Mouse (Mus musculus): ENCODE data around the gene Mybl2. TPM values are rescaled to one million over a fixed set of nuclear protein-coding genes. Genes with fewer than 3 reads are reported as not detected.

The Mybl2 gene
- polyA plus RNA-seq, 1 experiment from 2014 or later = 19.6 TPM

Small RNAs within 50 kb of the gene (microRNA-seq; reads per million reads assigned to microRNA genes)
- not detected for gene Gm22174
- gene Mir7003 = not detected

Other genes with a start within 250 kb of the Mybl2 start
- gene Srsf6, start 123.2 kb upstream of the Mybl2 start, polyA plus RNA-seq (2015; fragmentation: Nextera tagmentation; extraction: Ambion mirVana) = 138 and 150 TPM in 2 replicates
- 0.19 and 0.34 TPM in 2 replicates for gene L3mbtl1, start 111.2 kb upstream of the Mybl2 start, polyA plus RNA-seq (2015; fragmentation: Nextera tagmentation; extraction: Ambion mirVana)
- 1.0 and 1.4 TPM in 2 replicates for gene Sgk2, start 67.4 kb upstream of the Mybl2 start, polyA plus RNA-seq (2015; fragmentation: Nextera tagmentation; extraction: Ambion mirVana)
- gene Ift52, start 37.3 kb upstream of the Mybl2 start, polyA plus RNA-seq (2015; fragmentation: Nextera tagmentation; extraction: Ambion mirVana) = 43.6 and 47.9 TPM in 2 replicates
- gene Gtsf1l, start 33.2 kb downstream of the Mybl2 start, polyA plus RNA-seq (2015; fragmentation: Nextera tagmentation; extraction: Ambion mirVana) = not detected in 2 replicates
- 4.0 and 4.3 TPM in 2 replicates for gene Tox2, start 148.4 kb downstream of the Mybl2 start, polyA plus RNA-seq (2015; fragmentation: Nextera tagmentation; extraction: Ambion mirVana)